Mouse (Mus musculus): ENCODE data around the gene Ap2s1. TPM values are rescaled to one million over a fixed set of nuclear protein-coding genes. Genes with fewer than 3 reads are reported as not detected.
A peak's percentile ranks its signal among the peaks of the same experiment; 100 is the strongest.

Ap2s1 gene
- polyA plus RNA-seq, 1 experiment from 2014 or later = 243 TPM

DNA sequence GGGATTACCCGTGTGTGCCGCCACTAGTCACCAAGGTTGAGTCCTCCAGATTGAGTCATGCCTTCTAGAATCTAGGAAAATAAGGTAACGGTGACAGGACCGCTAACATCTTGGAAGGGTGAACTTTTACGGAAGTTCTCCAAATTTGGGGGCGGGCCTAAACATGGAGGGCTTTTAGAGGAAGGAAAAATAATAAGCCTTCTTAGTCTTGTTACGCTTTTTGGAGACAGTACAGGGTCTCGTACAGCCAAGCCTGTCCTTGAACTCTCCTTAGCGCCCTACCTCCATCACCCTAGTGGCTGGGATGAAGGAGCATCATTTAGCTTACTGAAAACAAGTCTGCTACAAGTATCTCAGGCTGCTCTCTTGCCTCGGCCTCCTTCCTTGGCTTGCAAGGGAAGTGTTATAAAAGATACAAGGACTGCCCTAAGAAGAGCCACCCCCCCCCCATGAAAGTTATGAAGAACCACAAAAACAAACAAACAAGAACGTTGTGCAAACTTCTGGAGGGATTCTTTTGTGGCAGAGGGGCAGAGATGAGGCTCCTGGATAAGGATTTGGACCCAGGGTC, 44.4 kb downstream of the Ap2s1 start:
- 5% methylated on average over 11 of the region's 11 CpGs for WGBS
- Histone ChIP-seq H3K36me3 (peaks cover 12% of the 10 kb centered on the region), H3K9me3 (no peaks in the 10 kb centered on the region), H3K9ac (peak overlapping the region; percentile 82), H3K4me3 (peak overlapping the region; percentile 67), H3K4me2 (replicated peaks) (peak overlapping the region; percentile 100), H3K4me1 (peaks cover 30% of the 10 kb centered on the region), H3K27ac (no peak overlapping the region), H3K27me3 (no peaks in the 10 kb centered on the region)
- no peak for ATAC-seq (ENCODE audit: low FRiP score, low read depth)

DNA sequence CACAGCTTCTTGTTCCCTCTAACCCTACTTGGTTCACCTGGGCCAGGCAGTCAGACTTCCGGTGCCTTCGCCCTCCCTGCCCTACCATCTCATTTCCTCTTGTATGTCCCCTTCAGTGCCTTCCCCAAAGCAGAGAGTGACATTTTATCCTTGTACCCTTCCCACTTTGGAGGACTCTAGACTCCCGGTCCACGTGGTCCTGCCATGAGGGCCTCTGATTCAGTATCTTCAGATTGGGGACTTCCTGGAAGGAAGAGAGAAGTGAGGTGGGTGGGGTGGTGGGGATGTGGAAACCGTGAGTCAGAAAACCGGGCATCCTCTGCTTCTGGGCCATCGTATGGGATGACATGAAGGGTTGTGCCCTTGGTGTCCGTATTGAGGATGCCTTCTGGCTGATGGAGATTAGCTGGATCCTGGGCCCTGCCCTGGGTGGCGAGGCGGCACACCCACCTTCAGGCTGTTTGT, 45.0 kb downstream of the Ap2s1 start:
- Histone ChIP-seq H3K4me3 (peak overlapping the region; percentile 67), H3K36me3 (peaks cover 19% of the 10 kb centered on the region), H3K9ac (peak overlapping the region; percentile 82), H3K27ac (peak overlapping the region; percentile 35; the same call in 1 of the 2 replicates), H3K4me2 (replicated peaks) (peak overlapping the region; percentile 100), H3K9me3 (no peaks in the 10 kb centered on the region), H3K27me3 (no peaks in the 10 kb centered on the region), H3K4me1 (peaks cover 30% of the 10 kb centered on the region)
- no peak for ATAC-seq (ENCODE audit: low FRiP score, low read depth)
- 15% methylated on average over 10 of the region's 10 CpGs for WGBS

DNA sequence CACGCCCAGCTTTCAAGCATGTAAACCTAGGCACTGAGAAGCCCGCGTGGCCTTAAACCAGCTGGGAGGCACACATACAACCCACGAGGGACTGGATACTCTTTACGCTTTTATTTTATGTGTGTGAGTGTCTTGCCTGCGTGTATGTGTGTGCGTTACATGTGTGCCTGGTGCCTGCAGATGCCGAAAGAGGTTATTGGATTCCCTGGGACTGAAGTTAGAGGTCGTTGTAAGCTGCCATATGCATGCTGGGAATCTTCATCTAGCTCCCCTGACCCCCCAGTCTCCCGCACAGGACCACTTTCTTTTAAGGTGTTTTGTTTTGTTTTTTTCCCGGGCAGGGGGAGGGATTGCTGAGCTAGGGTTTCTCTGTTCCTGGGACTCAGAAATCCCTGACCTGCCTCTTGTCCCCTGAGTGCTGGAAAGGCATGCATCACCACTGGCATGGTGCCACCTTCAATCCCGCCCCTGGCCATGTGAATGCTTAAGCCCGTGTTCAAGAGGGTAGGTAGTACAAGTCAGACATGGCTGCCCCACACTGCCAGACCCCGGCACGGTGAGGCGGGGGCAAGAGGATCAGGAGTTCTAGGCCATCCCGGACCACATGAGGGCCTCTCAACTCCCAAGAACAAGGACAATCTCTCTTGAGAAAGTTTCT, 45.7 kb downstream of the Ap2s1 start:
- Histone ChIP-seq H3K9ac (peak overlapping the region; percentile 82), H3K36me3 (peaks cover 23% of the 10 kb centered on the region), H3K9me3 (no peaks in the 10 kb centered on the region), H3K4me2 (replicated peaks) (peak overlapping the region; percentile 100), H3K27ac (peak overlapping the region; percentile 35; the same call in 1 of the 2 replicates), H3K4me1 (peaks cover 30% of the 10 kb centered on the region), H3K27me3 (no peaks in the 10 kb centered on the region), H3K4me3 (peak overlapping the region; percentile 67)
- WGBS = 32% methylated on average over 17 of the region's 17 CpGs
- ATAC-seq (ENCODE audit: low FRiP score, low read depth) = no peak

DNA sequence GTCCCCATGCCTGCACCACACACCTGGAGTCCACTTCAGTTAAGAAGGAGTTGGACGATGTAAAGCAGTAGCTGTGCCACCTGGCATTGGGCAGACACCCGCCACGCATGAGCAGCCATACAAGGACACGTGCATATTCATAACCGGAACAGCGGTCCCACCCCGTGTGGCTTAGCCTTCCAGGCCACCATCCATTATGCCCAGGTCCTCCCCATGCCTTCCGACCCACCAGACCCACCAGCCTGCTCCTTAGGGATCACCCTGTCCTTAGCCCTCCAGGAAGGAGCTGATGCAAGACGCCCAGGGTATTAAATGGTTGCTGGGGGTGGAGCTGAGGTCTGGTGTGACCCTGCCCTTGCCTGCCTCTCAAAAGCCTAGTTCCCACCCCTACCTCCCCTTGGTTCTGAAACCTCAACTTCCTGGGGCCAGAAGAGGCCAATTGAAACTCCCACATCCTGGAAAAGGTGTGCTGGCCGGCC, 46.3 kb downstream of the Ap2s1 start:
- Histone ChIP-seq H3K27ac (no peak overlapping the region), H3K4me3 (peak overlapping the region; percentile 67; the same call in 1 of the 2 replicates), H3K9me3 (no peaks in the 10 kb centered on the region), H3K27me3 (no peaks in the 10 kb centered on the region), H3K4me1 (peaks cover 30% of the 10 kb centered on the region), H3K9ac (0 out of 2 replicates have a peak overlapping the region, but pooled peaks have one; percentile 82), H3K4me2 (replicated peaks) (peak overlapping the region; percentile 100), H3K36me3 (peaks cover 25% of the 10 kb centered on the region)
- no peak for ATAC-seq (ENCODE audit: low FRiP score, low read depth)
- WGBS = 68% methylated on average over 10 of the region's 10 CpGs

DNA sequence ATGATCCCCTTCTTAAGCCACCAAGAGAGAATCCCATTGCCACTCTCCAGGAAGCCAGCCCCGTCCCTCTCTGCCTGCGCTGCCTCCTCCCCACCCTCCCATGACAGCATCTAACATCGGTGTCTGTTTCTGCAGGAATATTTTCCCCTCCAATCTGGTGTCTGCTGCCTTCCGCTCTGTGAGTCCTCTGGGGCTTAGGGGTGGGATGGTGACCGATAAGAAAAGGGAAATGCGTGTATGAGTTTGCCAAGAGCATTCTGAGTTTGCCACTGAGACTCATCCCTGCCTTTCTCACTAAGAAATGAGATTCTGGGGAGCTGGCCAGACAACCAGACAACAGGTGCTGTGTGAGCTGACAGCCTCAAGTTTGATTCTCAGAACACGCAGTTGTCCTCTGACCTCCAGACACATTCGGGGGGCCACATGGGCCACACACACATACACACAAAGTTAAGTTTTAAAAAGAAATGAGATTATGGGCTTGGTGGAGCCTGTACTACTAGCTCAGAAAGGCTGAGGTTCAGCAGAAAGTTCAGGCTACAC, 47.4 kb downstream of the Ap2s1 start:
- Histone ChIP-seq H3K36me3 (peaks cover 34% of the 10 kb centered on the region), H3K9me3 (no peaks in the 10 kb centered on the region), H3K4me1 (peaks cover 30% of the 10 kb centered on the region), H3K4me3 (no peak overlapping the region), H3K4me2 (replicated peaks) (no peak overlapping the region), H3K27ac (no peak overlapping the region), H3K9ac (no peak overlapping the region), H3K27me3 (no peaks in the 10 kb centered on the region)
- no peak for ATAC-seq (ENCODE audit: low FRiP score, low read depth)
- 80% methylated on average over 8 of the region's 8 CpGs for WGBS

DNA sequence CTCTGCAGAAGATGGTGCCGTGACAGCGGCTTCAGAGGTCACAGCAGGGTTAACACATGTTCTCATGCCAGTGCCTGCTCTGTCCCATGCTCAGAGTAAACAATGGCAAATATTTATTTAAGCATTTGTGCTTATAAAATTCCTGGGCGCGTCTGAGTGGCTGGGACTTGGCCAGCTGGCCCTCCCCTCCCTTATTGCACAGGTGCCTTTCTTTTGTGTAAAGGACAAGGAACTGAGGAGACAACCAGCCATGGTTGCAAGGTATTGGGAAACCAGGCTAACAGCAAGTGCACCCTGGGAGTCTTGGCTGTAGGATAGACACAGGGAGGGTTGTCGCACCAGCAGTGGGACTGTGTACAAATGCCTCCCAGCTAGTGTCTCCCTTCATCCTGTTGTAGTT, 54.1 kb downstream of the Ap2s1 start:
- Histone ChIP-seq H3K9me3 (no peaks in the 10 kb centered on the region), H3K27ac (no peak overlapping the region), H3K36me3 (peaks cover 61% of the 10 kb centered on the region), H3K27me3 (no peaks in the 10 kb centered on the region), H3K9ac (0 out of 2 replicates have a peak overlapping the region, but pooled peaks have one; percentile 9), H3K4me3 (no peak overlapping the region), H3K4me1 (no peaks in the 10 kb centered on the region), H3K4me2 (replicated peaks) (no peak overlapping the region)
- ATAC-seq (ENCODE audit: low FRiP score, low read depth) = no peak
- WGBS = 73% methylated on average over 5 of the region's 5 CpGs

DNA sequence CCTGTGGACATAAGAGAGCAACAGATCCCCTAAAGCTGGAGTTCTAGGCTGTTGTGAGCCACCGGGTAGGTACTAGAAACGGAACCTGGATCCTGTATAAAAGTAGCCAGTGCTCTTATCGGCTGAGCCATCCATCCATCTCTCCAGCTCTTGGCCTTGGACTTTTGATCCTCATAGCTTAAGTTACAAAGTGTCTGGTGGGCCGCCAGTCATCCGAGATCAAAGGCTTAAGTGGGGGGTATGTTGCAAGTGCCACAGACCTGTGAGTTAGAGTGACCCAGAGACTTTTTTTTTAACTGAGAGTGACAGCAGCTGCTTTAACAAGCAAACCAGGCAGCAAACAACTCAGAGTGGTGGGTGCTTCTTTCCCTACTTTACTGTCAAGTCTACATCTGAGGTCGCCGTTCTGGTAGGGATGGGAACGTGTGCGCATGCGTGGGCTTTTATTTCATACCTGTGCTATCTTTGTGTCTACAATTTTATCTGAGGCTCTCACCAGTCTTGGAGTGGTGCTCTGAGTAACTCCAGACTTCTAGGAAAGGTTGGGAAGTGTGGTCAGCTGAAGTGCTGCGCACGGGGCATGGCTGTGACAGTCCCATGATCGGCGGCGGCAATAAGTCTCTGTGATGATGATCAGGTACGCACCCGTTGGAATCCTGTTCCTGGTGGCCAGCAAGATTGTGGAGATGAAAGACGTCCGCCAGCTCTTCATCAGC, 55.0 kb downstream of the Ap2s1 start:
- no peak overlapping the region for H3K27ac ChIP-seq
- WGBS = 87% methylated on average over 19 of the region's 19 CpGs
- H3K4me3 ChIP-seq = no peak overlapping the region
- peaks cover 61% of the 10 kb centered on the region for H3K36me3 ChIP-seq
- no peaks in the 10 kb centered on the region for H3K9me3 ChIP-seq
- no peak overlapping the region for H3K4me2 ChIP-seq (replicated peaks)
- H3K9ac ChIP-seq = no peak overlapping the region
- ATAC-seq (ENCODE audit: low FRiP score, low read depth) = no peak
- H3K4me1 ChIP-seq = no peaks in the 10 kb centered on the region
- no peaks in the 10 kb centered on the region for H3K27me3 ChIP-seq

DNA sequence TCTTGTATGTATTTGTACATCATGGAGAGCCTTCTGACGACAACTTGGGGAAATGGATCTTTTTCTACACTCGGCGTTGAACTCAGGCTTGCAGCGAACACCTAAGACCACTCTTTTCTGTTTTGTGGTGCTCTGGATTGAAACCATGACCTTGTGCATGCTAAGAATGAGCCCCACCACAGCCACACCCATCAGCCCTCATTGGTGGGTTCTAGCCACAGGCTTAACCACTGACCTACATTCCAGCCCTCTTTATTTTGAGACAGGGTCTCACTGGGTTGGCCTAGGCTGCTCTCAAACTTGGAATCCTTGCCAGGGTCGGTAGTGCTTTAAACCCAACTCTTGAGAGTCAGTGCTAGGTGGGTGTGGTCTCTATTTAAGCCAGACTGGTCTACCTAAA, 56.7 kb downstream of the Ap2s1 start:
- ATAC-seq (ENCODE audit: low FRiP score, low read depth) = no peak
- Histone ChIP-seq H3K36me3 (peaks cover 61% of the 10 kb centered on the region), H3K4me3 (no peak overlapping the region), H3K9me3 (no peaks in the 10 kb centered on the region), H3K27ac (no peak overlapping the region), H3K4me2 (replicated peaks) (no peak overlapping the region), H3K4me1 (no peaks in the 10 kb centered on the region), H3K9ac (no peak overlapping the region; the same call in 1 of the 2 replicates), H3K27me3 (no peaks in the 10 kb centered on the region)
- WGBS = 87% methylated on average over 5 of the region's 5 CpGs

Other genes with a start within 250 kb of the Ap2s1 start
- 21.3 and 23.6 TPM in 2 replicates for gene Arhgap35, start 123.4 kb upstream of the Ap2s1 start, polyA plus RNA-seq (2015; fragmentation: Nextera tagmentation; extraction: Ambion mirVana)
- gene Ceacam15, start 62.7 kb upstream of the Ap2s1 start, polyA plus RNA-seq (2015; fragmentation: Nextera tagmentation; extraction: Ambion mirVana) = not detected in 2 replicates
- gene Ceacam9, start 16.5 kb upstream of the Ap2s1 start, polyA plus RNA-seq (2015; fragmentation: Nextera tagmentation; extraction: Ambion mirVana) = not detected in 2 replicates
- 33.1 and 35.5 TPM in 2 replicates for gene Slc1a5, start 42.9 kb downstream of the Ap2s1 start, polyA plus RNA-seq (2015; fragmentation: Nextera tagmentation; extraction: Ambion mirVana)
- gene Strn4, start 77.5 kb downstream of the Ap2s1 start, polyA plus RNA-seq (2015; fragmentation: Nextera tagmentation; extraction: Ambion mirVana) = 117 and 124 TPM in 2 replicates
- gene Fkrp, start 78.3 kb downstream of the Ap2s1 start, polyA plus RNA-seq (2015; fragmentation: Nextera tagmentation; extraction: Ambion mirVana) = 32.4 and 33.3 TPM in 2 replicates
- gene Prkd2, start 104.5 kb downstream of the Ap2s1 start, polyA plus RNA-seq (2015; fragmentation: Nextera tagmentation; extraction: Ambion mirVana) = 20.8 and 20.9 TPM in 2 replicates
- gene Dact3, start 136.9 kb downstream of the Ap2s1 start, polyA plus RNA-seq (2015; fragmentation: Nextera tagmentation; extraction: Ambion mirVana) = 5.1 and 6.1 TPM in 2 replicates
- 15.4 and 16.0 TPM in 2 replicates for gene Gng8, start 153.4 kb downstream of the Ap2s1 start, polyA plus RNA-seq (2015; fragmentation: Nextera tagmentation; extraction: Ambion mirVana)
- gene Ptgir, start 168.1 kb downstream of the Ap2s1 start, polyA plus RNA-seq (2015; fragmentation: Nextera tagmentation; extraction: Ambion mirVana) = 2.0 TPM in 2 replicates
- 103 and 115 TPM in 2 replicates for gene Calm3, start 185.7 kb downstream of the Ap2s1 start, polyA plus RNA-seq (2015; fragmentation: Nextera tagmentation; extraction: Ambion mirVana)
- gene Pnmal2, start 206.3 kb downstream of the Ap2s1 start, polyA plus RNA-seq (2015; fragmentation: Nextera tagmentation; extraction: Ambion mirVana) = 22.7 and 23.4 TPM in 2 replicates
- 1.00 and 1.0 TPM in 2 replicates for gene Pnmal1, start 221.3 kb downstream of the Ap2s1 start, polyA plus RNA-seq (2015; fragmentation: Nextera tagmentation; extraction: Ambion mirVana)
- 0.27 and 0.31 TPM in 2 replicates for gene Gm42372, start 244.7 kb downstream of the Ap2s1 start, polyA plus RNA-seq (2015; fragmentation: Nextera tagmentation; extraction: Ambion mirVana)